Mouse (Mus musculus) hindbrain, embryonic 12.5 days (tissue): ENCODE data around the gene Ltbp2. TPM values are rescaled to one million over a fixed set of nuclear protein-coding genes. Genes with fewer than 3 reads are reported as not detected.

ENCODE experiments used
- ATAC-seq: fragments of 200-750 bp; cut with Nextera tagmentation; 2 replicates; pipeline ENCODE4 v1.8.0; 2017; ENCODE audit warnings: moderate TSS enrichment; ENCODE audit not compliant: low FRiP score
- H3K27ac ChIP-seq: fragments of 300-500 bp; sonication (generic); 2 replicates; pipeline ENCODE4 v1.5.1; 2016; ENCODE audit warnings: mild to moderate bottlenecking
- H3K27me3 ChIP-seq: fragments of 300-500 bp; sonication (generic); 2 replicates; pipeline ENCODE4 v1.6.1; 2016; ENCODE audit warnings: mild to moderate bottlenecking
- H3K36me3 ChIP-seq: fragments of 300-500 bp; sonication (generic); 2 replicates; pipeline ENCODE4 v1.6.1; 2016; ENCODE audit warnings: mild to moderate bottlenecking
- H3K4me1 ChIP-seq: fragments of 300-500 bp; sonication (generic); 2 replicates; pipeline ENCODE4 v1.6.1; 2016
- H3K4me2 ChIP-seq: fragments of 300-500 bp; sonication (generic); replicated peaks from 2 replicates; pipeline ENCODE4 v1.6.1; 2016; ENCODE audit warnings: mild to moderate bottlenecking
- H3K4me3 ChIP-seq: fragments of 300-500 bp; sonication (generic); 2 replicates; pipeline ENCODE4 v1.5.1; 2016; ENCODE audit warnings: mild to moderate bottlenecking
- H3K9ac ChIP-seq: fragments of 300-500 bp; sonication (generic); 2 replicates; pipeline ENCODE4 v1.6.1; 2016; ENCODE audit warnings: mild to moderate bottlenecking, moderate library complexity
- H3K9me3 ChIP-seq: fragments of 300-500 bp; sonication (generic); replicated peaks from 2 replicates; pipeline ENCODE4 v1.6.1; 2016; ENCODE audit warnings: mild to moderate bottlenecking
- WGBS: fragments of 180-500 bp; shearing (Covaris S2); methylation state at CpG from one replicate; pipeline ENCODE4 v1.1.7; 2016; 5-methylcytosine and 5-hydroxymethylcytosine counted together
- polyA plus RNA-seq: library from polyadenylated mRNA; unstranded; fragments of >200 nt; fragmentation: Nextera tagmentation; extraction: Ambion mirVana; gene quantifications from 2 replicates; pipeline ENCODE4 v1.2.1, GENCODE M21; 2016

The Ltbp2 gene
- polyA plus RNA-seq, 1 experiment from 2014 or later, result 0.45 TPM

- 79% methylated on average over 20 of the region's 20 CpGs for WGBS
- Histone ChIP-seq H3K9me3 (no peaks in the 10 kb centered on the region), H3K4me1 (no peaks in the 10 kb centered on the region), H3K36me3 (no peaks in the 10 kb centered on the region), H3K4me3 (no peak overlapping the region), H3K27ac (no peak overlapping the region), H3K4me2 (no peak overlapping the region), H3K9ac (no peak overlapping the region), H3K27me3 (no peaks in the 10 kb centered on the region)
- ATAC-seq, result no peak
Observed at GRCm38 (mm10) chr12:84829109-84829724, 47.1 kb downstream of the Ltbp2 start.

GRCm38 (mm10) chr12:84827384-84827933 lies 48.9 kb downstream of the Ltbp2 start:
- H3K9ac ChIP-seq, result no peak overlapping the region
- H3K27ac ChIP-seq, result no peak overlapping the region
- no peaks in the 10 kb centered on the region for H3K36me3 ChIP-seq
- H3K4me1 ChIP-seq, result no peaks in the 10 kb centered on the region
- no peak for ATAC-seq
- no peaks in the 10 kb centered on the region for H3K27me3 ChIP-seq
- H3K9me3 ChIP-seq, result no peaks in the 10 kb centered on the region
- H3K4me3 ChIP-seq, result no peak overlapping the region
- H3K4me2 ChIP-seq, result no peak overlapping the region
- 63% methylated on average over 8 of the region's 8 CpGs for WGBS

GRCm38 (mm10) chr12:84824203-84824602 lies 52.1 kb downstream of the Ltbp2 start:
- no peaks in the 10 kb centered on the region for H3K36me3 ChIP-seq
- no peak overlapping the region for H3K9ac ChIP-seq
- no peak overlapping the region for H3K27ac ChIP-seq
- H3K4me3 ChIP-seq, result no peak overlapping the region
- H3K27me3 ChIP-seq, result no peaks in the 10 kb centered on the region
- H3K4me1 ChIP-seq, result no peaks in the 10 kb centered on the region
- 70% methylated on average over 5 of the region's 5 CpGs for WGBS
- no peaks in the 10 kb centered on the region for H3K9me3 ChIP-seq
- ATAC-seq, result no peak
- no peak overlapping the region for H3K4me2 ChIP-seq

- Histone ChIP-seq H3K4me1 (no peaks in the 10 kb centered on the region), H3K4me2 (no peak overlapping the region)
Observed at GRCm38 (mm10) chr12:84823601-84824000, 52.7 kb downstream of the Ltbp2 start.

GRCm38 (mm10) chr12:84819236-84820168 lies 56.8 kb downstream of the Ltbp2 start:
- H3K36me3 ChIP-seq, result no peaks in the 10 kb centered on the region
- H3K27ac ChIP-seq, result no peak overlapping the region
- H3K4me2 ChIP-seq, result no peak overlapping the region
- H3K4me3 ChIP-seq, result no peak overlapping the region
- no peaks in the 10 kb centered on the region for H3K4me1 ChIP-seq
- no peak overlapping the region for H3K9ac ChIP-seq
- H3K27me3 ChIP-seq, result no peaks in the 10 kb centered on the region
- 85% methylated on average over 13 of the region's 13 CpGs for WGBS
- H3K9me3 ChIP-seq, result no peaks in the 10 kb centered on the region
- ATAC-seq, result no peak

More at GRCm38 (mm10) chr12:84823601-84824000, 52.7 kb downstream of the Ltbp2 start:
- Histone ChIP-seq H3K27me3 (no peaks in the 10 kb centered on the region), H3K9ac (no peak overlapping the region), H3K9me3 (no peaks in the 10 kb centered on the region), H3K4me3 (no peak overlapping the region), H3K36me3 (no peaks in the 10 kb centered on the region), H3K27ac (no peak overlapping the region)
- WGBS, result 82% methylated on average over 7 of the region's 7 CpGs
- no peak for ATAC-seq

GRCm38 (mm10) chr12:84818496-84818895 lies 57.8 kb downstream of the Ltbp2 start:
- ATAC-seq, result no peak
- Histone ChIP-seq H3K9me3 (no peaks in the 10 kb centered on the region), H3K4me1 (no peaks in the 10 kb centered on the region), H3K27ac (no peak overlapping the region), H3K9ac (no peak overlapping the region), H3K4me2 (no peak overlapping the region), H3K27me3 (no peaks in the 10 kb centered on the region), H3K36me3 (no peaks in the 10 kb centered on the region), H3K4me3 (no peak overlapping the region)
- WGBS, result 66% methylated on average over 4 of the region's 4 CpGs

GRCm38 (mm10) chr12:84814663-84815325 lies 61.5 kb downstream of the Ltbp2 start:
- Histone ChIP-seq H3K27me3 (no peaks in the 10 kb centered on the region), H3K4me2 (no peak overlapping the region), H3K36me3 (no peaks in the 10 kb centered on the region), H3K9ac (no peak overlapping the region), H3K9me3 (no peaks in the 10 kb centered on the region), H3K4me1 (no peaks in the 10 kb centered on the region), H3K4me3 (no peak overlapping the region), H3K27ac (no peak overlapping the region)
- WGBS, result 84% methylated on average over 3 of the region's 3 CpGs
- ATAC-seq, result no peak

GRCm38 (mm10) chr12:84813773-84814172 lies 62.6 kb downstream of the Ltbp2 start:
- Histone ChIP-seq H3K27ac (no peak overlapping the region), H3K36me3 (no peaks in the 10 kb centered on the region), H3K4me2 (no peak overlapping the region), H3K4me1 (no peaks in the 10 kb centered on the region), H3K4me3 (no peak overlapping the region), H3K9ac (no peak overlapping the region), H3K27me3 (no peaks in the 10 kb centered on the region), H3K9me3 (no peaks in the 10 kb centered on the region)
- WGBS, result 45% methylated on average over 7 of the region's 7 CpGs
- ATAC-seq, result no peak

- H3K27ac ChIP-seq, result no peak overlapping the region
- H3K27me3 ChIP-seq, result no peaks in the 10 kb centered on the region
- no peaks in the 10 kb centered on the region for H3K4me1 ChIP-seq
- no peaks in the 10 kb centered on the region for H3K9me3 ChIP-seq
- WGBS, result 58% methylated on average over 3 of the region's 3 CpGs
- H3K9ac ChIP-seq, result no peak overlapping the region
- H3K4me2 ChIP-seq, result no peak overlapping the region
- H3K4me3 ChIP-seq, result no peak overlapping the region
- no peak for ATAC-seq
- no peaks in the 10 kb centered on the region for H3K36me3 ChIP-seq
Observed at GRCm38 (mm10) chr12:84812004-84812403, 64.3 kb downstream of the Ltbp2 start.

GRCm38 (mm10) chr12:84811510-84811909 lies 64.8 kb downstream of the Ltbp2 start:
- H3K27ac ChIP-seq, result no peak overlapping the region
- H3K4me1 ChIP-seq, result 0 out of 2 replicates have a peak, but pooled peaks cover 2% of the 10 kb centered on the region
- no peak overlapping the region for H3K4me3 ChIP-seq
- no peak overlapping the region for H3K9ac ChIP-seq
- no peak for ATAC-seq
- H3K9me3 ChIP-seq, result no peaks in the 10 kb centered on the region
- 63% methylated on average over 4 of the region's 4 CpGs for WGBS
- no peaks in the 10 kb centered on the region for H3K27me3 ChIP-seq
- no peak overlapping the region for H3K4me2 ChIP-seq
- no peaks in the 10 kb centered on the region for H3K36me3 ChIP-seq

- WGBS, result 83% methylated on average over 1 of the region's 1 CpGs
Observed at GRCm38 (mm10) chr12:84810810-84811209, 65.5 kb downstream of the Ltbp2 start.

GRCm38 (mm10) chr12:84809033-84809432 lies 67.3 kb downstream of the Ltbp2 start:
- Histone ChIP-seq H3K9ac (no peak overlapping the region), H3K4me1 (peaks cover 10% of the 10 kb centered on the region; the same call in 1 of the 2 replicates), H3K4me3 (no peak overlapping the region), H3K9me3 (no peaks in the 10 kb centered on the region), H3K36me3 (no peaks in the 10 kb centered on the region), H3K27ac (no peak overlapping the region), H3K27me3 (no peaks in the 10 kb centered on the region), H3K4me2 (no peak overlapping the region)
- no peak for ATAC-seq
- 78% methylated on average over 6 of the region's 6 CpGs for WGBS

More at GRCm38 (mm10) chr12:84810810-84811209, 65.5 kb downstream of the Ltbp2 start:
- H3K4me2 ChIP-seq, result no peak overlapping the region
- no peak overlapping the region for H3K27ac ChIP-seq
- H3K36me3 ChIP-seq, result no peaks in the 10 kb centered on the region
- ATAC-seq, result no peak
- no peak overlapping the region for H3K9ac ChIP-seq
- no peak overlapping the region for H3K4me3 ChIP-seq
- H3K4me1 ChIP-seq, result 0 out of 2 replicates have a peak, but pooled peaks cover 4% of the 10 kb centered on the region
- no peaks in the 10 kb centered on the region for H3K9me3 ChIP-seq
- no peaks in the 10 kb centered on the region for H3K27me3 ChIP-seq
